Mouse (Mus musculus): ENCODE measurements around the gene Olfr670.
"Not testable (repeated sequence)": the region's sequence is repeated elsewhere in the genome, so short reads cannot be mapped to it uniquely, and the experiment has no call there.

Olfr670 gene

DNA sequence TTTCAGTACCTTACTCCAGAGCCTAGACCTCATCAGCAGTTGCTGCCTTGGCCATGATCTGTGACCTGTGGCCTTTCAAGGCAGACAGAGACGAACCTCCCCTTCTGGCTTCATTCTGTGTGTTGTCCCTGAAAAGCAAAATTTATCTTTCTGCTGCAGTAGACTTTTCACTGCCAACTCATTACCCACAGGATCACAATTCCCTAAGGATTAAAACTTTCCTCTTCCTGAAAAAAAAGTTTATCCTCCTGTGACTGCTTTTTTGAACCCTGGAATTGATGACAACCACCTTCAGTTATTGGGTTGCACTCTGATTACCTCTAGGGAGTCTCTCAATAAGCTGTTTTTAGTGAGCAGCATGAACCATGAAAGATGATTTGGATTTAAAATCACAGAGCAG, at the start of gene Olfr670:
TSS of gene Olfr670 (minus strand) at position 101 of the 400 bp plus-strand sequence.
- DNase-seq, result no peak

GRCm38 (mm10) chr7:105001929-105002328, 39.5 kb upstream of the Olfr670 start, which contains the start of gene Olfr672:
Gene Olfr672, minus strand, starts transcription at chr7:105002029.
- DNase-seq, result no peak

- no peak for DNase-seq
Observed at GRCm38 (mm10) chr7:104979026-104979425, 16.6 kb upstream of the Olfr670 start, which contains the start of gene Olfr671. Gene Olfr671, minus strand, starts transcription at chr7:104979126.

DNA sequence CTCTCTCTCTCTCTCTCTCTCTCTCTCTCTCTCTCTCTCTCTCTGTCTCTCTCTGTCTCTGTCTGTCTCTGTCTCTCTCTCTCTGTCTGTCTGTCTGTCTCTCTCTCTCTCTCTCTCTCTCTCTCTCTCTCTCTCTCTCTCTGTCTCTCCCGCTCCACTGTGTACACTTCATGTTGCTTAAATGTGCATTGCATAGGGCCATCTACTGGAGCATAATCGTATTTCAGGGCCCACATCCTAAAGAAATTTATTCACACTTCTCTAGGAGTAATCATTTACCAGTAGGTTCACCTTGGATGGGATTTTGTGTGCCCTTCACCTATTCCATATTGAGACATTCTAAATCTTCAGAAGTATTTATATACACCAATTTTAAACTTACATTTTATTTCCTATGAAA, 10.1 kb upstream of the Olfr670 start:
- not testable (repeated sequence) for DNase-seq

- not testable (repeated sequence) for DNase-seq
Observed at GRCm38 (mm10) chr7:104950234-104950633, 12.2 kb downstream of the Olfr670 start.

DNA sequence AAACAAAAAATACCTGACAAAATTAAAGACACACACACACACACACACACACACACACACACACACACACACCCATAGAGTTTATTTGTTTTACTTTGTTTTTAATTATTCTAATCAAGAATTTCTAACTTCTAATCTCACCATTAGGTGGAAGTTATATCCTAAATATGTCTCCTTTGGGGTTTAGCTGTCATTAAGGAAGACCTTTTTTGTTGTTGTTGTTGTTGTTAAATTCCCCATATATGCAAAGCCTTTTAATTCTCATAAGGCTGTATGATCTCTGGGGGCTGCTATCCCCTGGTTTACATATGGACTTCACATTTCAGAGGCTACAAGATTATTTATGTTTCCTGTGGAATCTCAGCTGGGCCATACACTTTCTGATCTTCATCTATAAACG, 28.5 kb downstream of the Olfr670 start, which contains the start of gene Olfr669:
TSS of gene Olfr669 (plus strand) at position 301 of the 400 bp plus-strand sequence.
- DNase-seq, result no peak

DNA sequence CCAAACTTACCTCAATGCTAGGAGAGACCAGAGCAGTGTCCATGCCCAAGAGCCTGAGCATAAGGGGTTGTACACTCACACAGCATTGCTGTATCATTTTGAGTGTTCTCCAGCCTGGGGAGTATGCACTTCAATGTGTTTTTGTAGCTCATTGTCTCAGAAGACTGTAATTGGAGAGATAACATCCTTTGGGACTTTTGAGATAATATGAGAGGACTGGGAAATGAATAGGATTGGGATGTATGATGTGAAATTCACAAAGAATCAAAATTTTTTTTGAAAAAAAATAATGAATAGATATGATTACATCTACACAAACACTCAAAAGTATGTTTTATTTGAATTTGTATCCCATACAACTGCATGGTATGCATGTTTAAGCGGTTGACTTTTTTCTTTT, 34.5 kb downstream of the Olfr670 start, which contains the start of gene Olfr668:
TSS of gene Olfr668 (minus strand) at position 101 of the 400 bp plus-strand sequence.
- no peak for DNase-seq

DNA sequence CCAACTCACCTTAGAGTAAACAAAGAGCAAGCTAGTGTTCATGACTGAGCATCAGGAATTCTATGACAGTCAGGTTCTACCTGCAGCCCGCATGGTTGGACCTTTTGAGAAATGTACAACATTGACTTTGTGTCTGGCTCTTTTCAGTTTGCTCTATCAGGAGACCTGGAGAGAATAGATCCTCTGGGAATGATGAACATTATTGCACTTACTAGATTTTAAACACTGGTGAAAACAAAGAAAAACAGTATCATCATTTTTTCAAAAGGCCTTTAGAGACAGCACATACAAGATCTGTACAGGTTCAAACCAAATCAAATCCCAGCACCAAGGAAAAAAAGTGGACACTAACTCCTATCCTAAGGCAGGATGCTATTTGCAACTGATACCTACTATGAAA, 41.0 kb downstream of the Olfr670 start, which contains the start of gene Olfr667:
TSS of gene Olfr667 (minus strand) at position 101 of the 400 bp plus-strand sequence.
- no peak for DNase-seq
